Mouse (Mus musculus): ENCODE data around the gene Mgat5.

GRCm38 (mm10) chr1:127329810-127330209 is 125.0 kb downstream of the Mgat5 start:
- TF ChIP-seq ZNF384 (IDR thresholded peaks at IDR 0.05; ENCODE audit: low read depth, low read length) (no peak), ZC3H11A (IDR thresholded peaks at IDR 0.05; ENCODE audit: borderline replicate concordance, low read depth, low read length) (no peak), CHD2 (IDR thresholded peaks at IDR 0.05; ENCODE audit: low read depth, low read length) (no peak), MAFK (IDR thresholded peaks at IDR 0.05; ENCODE audit: insufficient read depth, low read depth, low read length) (no peak)
